Comparison of ENCODE assay signal across 18 mouse cellular contexts in the genomic region with DNA sequence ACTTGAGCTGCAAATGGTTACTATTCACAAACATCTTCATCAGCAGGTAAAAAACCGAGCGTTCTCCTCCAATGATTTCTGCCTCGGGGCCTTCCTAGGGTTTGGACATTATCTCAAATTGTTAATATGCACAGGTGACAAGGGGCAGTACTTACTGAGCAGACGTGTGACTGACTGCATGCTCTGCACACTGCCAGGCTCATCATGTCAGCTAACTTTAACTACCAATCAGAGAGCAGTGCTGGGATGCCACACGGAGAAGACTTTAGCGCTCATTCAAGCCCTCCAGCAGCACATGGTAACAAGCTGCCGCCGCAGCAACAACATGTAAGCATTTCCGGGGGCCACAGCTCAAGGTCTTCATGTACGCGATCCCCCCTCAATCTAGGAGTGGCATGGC. TPM values are rescaled to one million over a fixed set of nuclear protein-coding genes. Genes with fewer than 3 reads are reported as not detected.
"Had no signal": no experiment of that assay in that cellular context is flagged by ENCODE, and none has a peak within 500 bp of the region (broad histone marks: within the 10 kb centered on the region; RNA-seq: fewer than 3 reads in every experiment).

No protein-coding gene starts in this region.

- H3K9ac ChIP-seq: limb, embryonic 15.5 days; liver, embryonic 12.5 days; lung, embryonic 14.5 days; neural tube, embryonic 13.5 days had no signal

- H3K27me3 ChIP-seq: limb, embryonic 15.5 days; liver, embryonic 12.5 days; neural tube, embryonic 13.5 days had no signal

- ATAC-seq: liver, embryonic 12.5 days; midbrain, embryonic 16.5 days had no signal

- H3K4me3 ChIP-seq: limb, embryonic 15.5 days; liver, embryonic 12.5 days; neural tube, embryonic 13.5 days had no signal

- H3K27ac ChIP-seq: kidney, postnatal 0 days; limb, embryonic 15.5 days; liver, embryonic 12.5 days; neural tube, embryonic 13.5 days had no signal

- H3K4me1 ChIP-seq: limb, embryonic 15.5 days; neural tube, embryonic 13.5 days had no signal

- H3K4me2 ChIP-seq: limb, embryonic 15.5 days; liver, embryonic 12.5 days; lung, embryonic 14.5 days; midbrain, embryonic 11.5 days; neural tube, embryonic 13.5 days had no signal

- H3K9me3 ChIP-seq: limb, embryonic 15.5 days; liver, embryonic 12.5 days; neural tube, embryonic 13.5 days had no signal

- DNase-seq: layer of hippocampus, adult 9-11 months; layer of hippocampus, postnatal 36 days; lung, embryonic 14.5 days; lung, postnatal 10 days; lung, postnatal 4 days; retina, postnatal 1 day; right cerebral cortex, postnatal 4 days; spleen, adult 18-20 months; thymus, adult 18-20 months; thymus, postnatal 14 days had no signal

RNA-seq across cellular contexts. Expression of a gene that starts 43.2 kb away (rescaled TPM):
- total RNA-seq: megakaryocyte, adult 5-6 weeks had no signal

RNA-seq across cellular contexts. Expression of a gene that starts 45.3 kb away (rescaled TPM):
- total RNA-seq: megakaryocyte, adult 5-6 weeks had no signal
- polyA plus RNA-seq: kidney, postnatal 0 days; neural tube, embryonic 13.5 days; stomach, embryonic 14.5 days had no signal
